Mouse (Mus musculus) kidney, embryonic 15.5 days (tissue): Measurements from ENCODE around the gene Dnaja3. TPM values are rescaled to one million over a fixed set of nuclear protein-coding genes. Genes with fewer than 3 reads are reported as not detected.

Experiments
- ATAC-seq: fragments of 200-750 bp; cut with Nextera tagmentation; replicated peaks from 2 replicates; pipeline ENCODE4 v1.8.0; 2017; ENCODE audit warnings: moderate TSS enrichment; ENCODE audit not compliant: low FRiP score
- H3K27ac ChIP-seq: fragments of 300-500 bp; sonication (generic); 2 replicates; pipeline ENCODE4 v1.5.1; 2015; ENCODE audit warnings: mild to moderate bottlenecking, inconsistent platforms
- H3K27me3 ChIP-seq: fragments of 300-500 bp; sonication (generic); 2 replicates; pipeline ENCODE4 v1.6.1; 2015; ENCODE audit warnings: inconsistent platforms
- H3K36me3 ChIP-seq: fragments of 300-500 bp; sonication (generic); 2 replicates; pipeline ENCODE4 v1.6.1; 2015; ENCODE audit warnings: inconsistent platforms
- H3K4me1 ChIP-seq: fragments of 300-500 bp; sonication (generic); 2 replicates; pipeline ENCODE4 v1.6.1; 2015; ENCODE audit warnings: inconsistent platforms
- H3K4me2 ChIP-seq: fragments of 300-500 bp; sonication (generic); 2 replicates; pipeline ENCODE4 v1.6.1; 2015; ENCODE audit warnings: moderate library complexity, mild to moderate bottlenecking, inconsistent platforms
- H3K4me3 ChIP-seq: fragments of 300-500 bp; sonication (generic); replicated peaks from 2 replicates; pipeline ENCODE4 v1.5.1; 2015; ENCODE audit warnings: mild to moderate bottlenecking, inconsistent platforms
- H3K9ac ChIP-seq: fragments of 300-500 bp; sonication (generic); 2 replicates; pipeline ENCODE4 v1.6.1; 2015; ENCODE audit warnings: mild to moderate bottlenecking, inconsistent platforms
- H3K9me3 ChIP-seq: fragments of 300-500 bp; sonication (generic); replicated peaks from 2 replicates; pipeline ENCODE4 v1.6.1; 2016; ENCODE audit warnings: inconsistent platforms
- WGBS: fragments of 180-500 bp; shearing (Covaris S2); methylation state at CpG from one replicate; pipeline ENCODE4 v1.1.7; 2015; ENCODE audit warnings: mixed read lengths; 5-methylcytosine and 5-hydroxymethylcytosine counted together
- polyA plus RNA-seq: library from polyadenylated mRNA; unstranded; fragments of >200 nt; fragmentation: Nextera tagmentation; extraction: Ambion mirVana; gene quantifications from 2 replicates; pipeline ENCODE4 v1.2.1, GENCODE M21; 2015

Dnaja3 gene
- 77.7 and 81.4 TPM in 2 replicates for polyA plus RNA-seq

- Histone ChIP-seq H3K9ac (peak within 1 kb of the TSS; percentile 80), H3K4me1 (peaks cover 56% of the 10 kb centered on the region), H3K4me2 (peak within 1 kb of the TSS; percentile 73), H3K9me3 (no peaks in the 10 kb centered on the region), H3K4me3 (peak within 1 kb of the TSS; percentile 76), H3K36me3 (peaks cover 12% of the 10 kb centered on the region; the same call in 1 of the 2 replicates), H3K27me3 (no peaks in the 10 kb centered on the region), H3K27ac (peak within 1 kb of the TSS; percentile 96)
- ATAC-seq, result peak; percentile 94
- under 1% methylated on average over 22 of the region's 22 CpGs for WGBS
Observed at GRCm38 (mm10) chr16:4639831-4640237, at the start of gene Dnaja3, which contains the start of gene Vasn. Gene Dnaja3 (plus strand): TSS chr16:4639989. Gene Vasn (plus strand): TSS chr16:4639941.

- WGBS, result 94% methylated on average over 9 of the region's 9 CpGs
- Histone ChIP-seq H3K27me3 (no peaks in the 10 kb centered on the region), H3K9ac (no peak overlapping the region), H3K4me2 (no peak overlapping the region), H3K4me3 (no peak overlapping the region), H3K9me3 (no peaks in the 10 kb centered on the region), H3K36me3 (peaks cover 18% of the 10 kb centered on the region), H3K4me1 (peaks cover 49% of the 10 kb centered on the region), H3K27ac (no peak overlapping the region)
- ATAC-seq, result no peak
Observed at GRCm38 (mm10) chr16:4590236-4590635, 49.6 kb upstream of the Dnaja3 start.

GRCm38 (mm10) chr16:4592909-4593875 lies 46.6 kb upstream of the Dnaja3 start:
- Histone ChIP-seq H3K9me3 (no peaks in the 10 kb centered on the region), H3K36me3 (peaks cover 18% of the 10 kb centered on the region), H3K27me3 (no peaks in the 10 kb centered on the region), H3K4me1 (peaks cover 56% of the 10 kb centered on the region), H3K27ac (peak overlapping the region; percentile 97), H3K4me3 (peak overlapping the region; percentile 79), H3K9ac (peak overlapping the region; percentile 92), H3K4me2 (peak overlapping the region; percentile 88)
- 14% methylated on average over 32 of the region's 32 CpGs for WGBS
- no peak for ATAC-seq

- peaks cover 18% of the 10 kb centered on the region for H3K36me3 ChIP-seq
- peak; percentile 87 for ATAC-seq
- H3K4me3 ChIP-seq, result peak within 1 kb of the TSS; percentile 79
- H3K27me3 ChIP-seq, result no peaks in the 10 kb centered on the region
- peak within 1 kb of the TSS; percentile 88 for H3K4me2 ChIP-seq
- H3K4me1 ChIP-seq, result peaks cover 64% of the 10 kb centered on the region
- no peaks in the 10 kb centered on the region for H3K9me3 ChIP-seq
- WGBS, result under 1% methylated on average over 45 of the region's 74 CpGs
- H3K27ac ChIP-seq, result peak within 1 kb of the TSS; percentile 97
- H3K9ac ChIP-seq, result peak within 1 kb of the TSS; percentile 92
Observed at GRCm38 (mm10) chr16:4593971-4594813, 45.6 kb upstream of the Dnaja3 start, which contains the start of gene Glis2. Gene Glis2 (plus strand): TSS chr16:4594713.

- ATAC-seq, result peak; percentile 13; the same call in 1 of the 2 replicates
- Histone ChIP-seq H3K27me3 (no peaks in the 10 kb centered on the region), H3K4me2 (peak overlapping the region; percentile 88), H3K4me3 (peak overlapping the region; percentile 79), H3K4me1 (peaks cover 72% of the 10 kb centered on the region), H3K9ac (peak overlapping the region; percentile 92), H3K36me3 (peaks cover 11% of the 10 kb centered on the region), H3K27ac (peak overlapping the region; percentile 97), H3K9me3 (no peaks in the 10 kb centered on the region)
- under 1% methylated on average over 45 of the region's 52 CpGs for WGBS
Observed at GRCm38 (mm10) chr16:4594814-4595526, 44.8 kb upstream of the Dnaja3 start.

- peak overlapping the region; percentile 97 for H3K27ac ChIP-seq
- no peaks in the 10 kb centered on the region for H3K9me3 ChIP-seq
- 0 out of 2 replicates have a peak, but pooled peaks have one; percentile 31 for ATAC-seq
- H3K36me3 ChIP-seq, result peaks cover 5% of the 10 kb centered on the region
- peak overlapping the region; percentile 92 for H3K9ac ChIP-seq
- H3K4me1 ChIP-seq, result peaks cover 78% of the 10 kb centered on the region
- H3K4me2 ChIP-seq, result peak overlapping the region; percentile 88
- H3K4me3 ChIP-seq, result peak overlapping the region; percentile 79
- WGBS, result 1% methylated on average over 5 of the region's 5 CpGs
- no peaks in the 10 kb centered on the region for H3K27me3 ChIP-seq
Observed at GRCm38 (mm10) chr16:4595527-4595963, 44.2 kb upstream of the Dnaja3 start.

GRCm38 (mm10) chr16:4596141-4596728 lies 43.6 kb upstream of the Dnaja3 start:
- no peaks in the 10 kb centered on the region for H3K27me3 ChIP-seq
- peak overlapping the region; percentile 88 for H3K4me2 ChIP-seq
- H3K4me1 ChIP-seq, result peaks cover 85% of the 10 kb centered on the region
- peak overlapping the region; percentile 79 for H3K4me3 ChIP-seq
- WGBS, result 10% methylated on average over 3 of the region's 3 CpGs
- 0 out of 2 replicates have a peak, but pooled peaks have one; percentile 23 for ATAC-seq
- peak overlapping the region; percentile 92 for H3K9ac ChIP-seq
- peak overlapping the region; percentile 97 for H3K27ac ChIP-seq
- H3K9me3 ChIP-seq, result no peaks in the 10 kb centered on the region
- no peaks in the 10 kb centered on the region; the same call in 1 of the 2 replicates for H3K36me3 ChIP-seq

GRCm38 (mm10) chr16:4596836-4597235 lies 43.0 kb upstream of the Dnaja3 start:
- peaks cover 88% of the 10 kb centered on the region for H3K4me1 ChIP-seq
- H3K36me3 ChIP-seq, result no peaks in the 10 kb centered on the region
- H3K9me3 ChIP-seq, result no peaks in the 10 kb centered on the region
- H3K27me3 ChIP-seq, result no peaks in the 10 kb centered on the region
- H3K4me2 ChIP-seq, result peak overlapping the region; percentile 88
- 58% methylated on average over 2 of the region's 2 CpGs for WGBS
- H3K4me3 ChIP-seq, result peak overlapping the region; percentile 79
- peak overlapping the region; percentile 92 for H3K9ac ChIP-seq
- ATAC-seq, result no peak
- H3K27ac ChIP-seq, result peak overlapping the region; percentile 97

GRCm38 (mm10) chr16:4597296-4597695 lies 42.5 kb upstream of the Dnaja3 start:
- Histone ChIP-seq H3K4me3 (peak overlapping the region; percentile 79), H3K27me3 (no peaks in the 10 kb centered on the region), H3K27ac (peak overlapping the region; percentile 97), H3K4me2 (peak overlapping the region; percentile 88), H3K36me3 (no peaks in the 10 kb centered on the region), H3K9me3 (no peaks in the 10 kb centered on the region), H3K9ac (peak overlapping the region; percentile 17; the same call in 1 of the 2 replicates), H3K4me1 (peaks cover 88% of the 10 kb centered on the region)
- no peak for ATAC-seq
- 54% methylated on average over 7 of the region's 7 CpGs for WGBS

GRCm38 (mm10) chr16:4598041-4598440 lies 41.7 kb upstream of the Dnaja3 start:
- 0 out of 2 replicates have a peak overlapping the region, but pooled peaks have one; percentile 79 for H3K4me3 ChIP-seq
- H3K9me3 ChIP-seq, result no peaks in the 10 kb centered on the region
- WGBS, result 58% methylated on average over 5 of the region's 5 CpGs
- no peaks in the 10 kb centered on the region for H3K36me3 ChIP-seq
- ATAC-seq, result no peak
- no peaks in the 10 kb centered on the region for H3K27me3 ChIP-seq
- peak overlapping the region; percentile 97 for H3K27ac ChIP-seq
- peaks cover 88% of the 10 kb centered on the region for H3K4me1 ChIP-seq
- peak overlapping the region; percentile 88 for H3K4me2 ChIP-seq
- 0 out of 2 replicates have a peak overlapping the region, but pooled peaks have one; percentile 12 for H3K9ac ChIP-seq
